Mouse (Mus musculus): Measurements from ENCODE around the gene Col24a1. TPM values are rescaled to one million over a fixed set of nuclear protein-coding genes. Genes with fewer than 3 reads are reported as not detected.
A peak's percentile ranks its signal among the peaks of the same experiment; 100 is the strongest.

The Col24a1 gene
- total RNA-seq, 1 experiment from 2014 or later: not detected

DNA sequence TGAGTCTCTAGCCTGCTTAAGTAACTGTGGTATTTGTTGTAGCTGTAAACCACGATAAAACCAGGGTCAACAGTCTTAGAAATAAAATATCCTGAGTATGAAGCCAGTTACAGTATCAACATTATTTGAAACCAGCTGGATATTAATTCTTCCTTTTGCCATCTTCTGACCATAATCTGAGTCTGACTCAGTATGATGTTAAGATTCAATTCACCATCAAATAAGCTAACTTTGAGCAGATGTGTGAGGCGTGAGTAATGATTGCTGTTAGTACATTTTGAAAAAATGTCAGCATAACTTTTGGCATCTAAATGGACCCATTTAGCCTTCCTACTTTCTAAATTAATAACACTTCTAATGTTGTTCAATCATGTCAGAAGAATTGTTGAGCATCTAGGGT lies 230.0 kb downstream of the Col24a1 start:
- ATAC-seq (replicated peaks; ENCODE audit: insufficient number of reproducible peaks, low FRiP score, low TSS enrichment, poor library complexity, severe bottlenecking): no peak

GRCm38 (mm10) chr3:145525266-145525665 lies 233.0 kb downstream of the Col24a1 start:
- ATAC-seq (replicated peaks; ENCODE audit: insufficient number of reproducible peaks, low FRiP score, low TSS enrichment, poor library complexity, severe bottlenecking): no peak

DNA sequence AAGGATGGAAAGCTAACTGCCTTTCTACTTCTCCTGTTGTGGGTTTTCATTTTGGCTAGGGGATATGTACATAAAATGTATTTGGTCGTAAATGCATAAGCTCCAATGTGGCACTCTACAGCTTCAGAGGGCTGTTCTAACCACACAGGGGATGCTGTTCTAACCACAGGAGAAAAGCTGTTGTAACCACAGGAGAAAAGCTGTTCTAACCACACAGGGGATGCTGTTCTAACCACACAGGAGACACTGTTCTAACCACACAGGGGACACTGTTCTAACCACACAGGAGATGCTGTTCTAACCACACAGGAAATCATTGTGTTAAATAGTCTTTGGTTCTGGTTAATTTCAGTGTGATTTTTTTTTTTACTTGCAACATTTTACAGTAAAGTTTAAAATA lies 245.6 kb downstream of the Col24a1 start:
- no peak for ATAC-seq (replicated peaks; ENCODE audit: insufficient number of reproducible peaks, low FRiP score, low TSS enrichment, poor library complexity, severe bottlenecking)

DNA sequence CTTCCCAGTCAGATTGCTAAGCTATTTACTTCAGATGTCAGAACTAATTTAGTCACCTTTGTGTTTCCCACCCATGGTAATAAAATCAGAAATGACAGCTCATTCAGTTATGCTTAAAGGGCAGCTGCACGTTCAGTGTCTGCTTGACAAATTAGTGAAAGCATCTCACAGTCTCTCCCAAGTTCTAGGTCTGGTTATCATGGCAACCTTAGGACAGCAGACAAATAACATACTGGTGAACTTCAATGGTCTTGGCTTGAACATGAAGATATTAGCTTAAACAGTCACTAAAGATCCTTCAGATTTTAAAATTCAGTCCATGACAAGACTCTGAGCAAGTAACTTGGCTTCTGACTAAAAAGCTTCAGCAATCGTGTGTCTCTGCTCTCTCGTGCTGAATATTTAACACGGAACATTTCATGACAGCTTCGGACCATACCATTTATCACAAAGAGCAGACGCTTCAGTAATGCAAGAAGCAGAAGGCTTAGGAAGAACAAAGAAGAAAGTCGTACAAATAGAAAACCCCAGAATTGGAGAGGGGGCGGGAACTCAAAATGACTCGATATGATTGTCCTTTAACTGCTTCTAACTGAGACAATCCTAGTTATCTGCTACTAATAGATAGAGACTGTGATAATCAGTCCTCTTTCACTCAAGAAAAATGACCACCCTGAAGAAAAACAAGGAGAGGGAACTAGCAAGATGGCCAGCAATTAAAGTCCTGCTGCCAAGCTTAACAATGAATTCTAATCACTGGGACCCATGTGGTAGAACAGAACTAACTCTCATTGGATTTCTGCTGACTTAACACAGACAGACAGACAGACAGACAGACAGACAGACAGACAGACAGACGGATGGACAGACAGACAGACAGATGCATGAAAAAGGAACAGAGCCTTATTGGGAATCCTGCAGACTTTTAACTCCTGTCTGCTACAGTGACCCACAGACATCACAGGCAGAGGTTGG lies 256.5 kb downstream of the Col24a1 start:
- no peak for ATAC-seq (replicated peaks; ENCODE audit: insufficient number of reproducible peaks, low FRiP score, low TSS enrichment, poor library complexity, severe bottlenecking)

- no peak for ATAC-seq (replicated peaks; ENCODE audit: insufficient number of reproducible peaks, low FRiP score, low TSS enrichment, poor library complexity, severe bottlenecking)
Observed at GRCm38 (mm10) chr3:145550216-145550615, 257.9 kb downstream of the Col24a1 start.

GRCm38 (mm10) chr3:145554388-145554787 lies 262.1 kb downstream of the Col24a1 start:
- ATAC-seq (replicated peaks; ENCODE audit: insufficient number of reproducible peaks, low FRiP score, low TSS enrichment, poor library complexity, severe bottlenecking): no peak

DNA sequence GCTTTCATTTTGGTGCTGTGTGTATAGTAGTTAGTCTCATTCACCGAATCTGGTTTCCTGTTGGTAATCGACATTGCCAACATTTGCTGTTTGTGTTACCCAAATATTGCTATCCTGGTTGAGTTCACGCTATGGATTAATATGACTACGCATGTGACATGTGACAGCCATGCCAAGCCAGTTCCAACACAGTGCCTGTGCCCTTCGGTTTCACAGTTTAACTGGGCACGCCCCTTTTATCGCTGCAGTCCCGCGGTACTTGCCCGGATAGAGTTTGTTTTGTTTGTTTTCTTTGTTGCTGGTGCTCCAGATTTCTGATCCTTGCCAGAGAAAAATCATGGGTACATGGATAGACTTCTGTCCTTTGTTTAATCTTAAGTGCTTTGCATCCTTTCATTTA lies 263.9 kb downstream of the Col24a1 start:
- no peak for ATAC-seq (replicated peaks; ENCODE audit: insufficient number of reproducible peaks, low FRiP score, low TSS enrichment, poor library complexity, severe bottlenecking)

DNA sequence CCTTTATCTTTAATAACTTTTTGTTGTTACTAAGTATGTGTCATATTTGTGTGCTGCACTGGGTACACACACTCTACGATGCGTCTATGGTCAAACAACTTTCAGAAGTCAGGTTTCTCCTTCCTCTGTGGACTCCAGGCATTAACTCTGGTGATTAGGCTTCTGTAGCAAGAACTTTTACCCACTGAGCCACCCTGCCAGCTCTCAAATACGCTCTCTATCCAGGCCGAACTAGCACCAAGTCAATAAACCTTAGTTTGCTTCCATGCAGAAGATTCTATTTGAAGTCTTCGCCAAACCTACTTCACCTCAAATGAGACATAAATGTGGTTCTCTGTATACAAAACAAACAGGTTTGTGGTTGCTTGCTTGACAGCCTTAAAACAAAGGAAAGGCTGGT lies 267.4 kb downstream of the Col24a1 start:
- no peak for ATAC-seq (replicated peaks; ENCODE audit: insufficient number of reproducible peaks, low FRiP score, low TSS enrichment, poor library complexity, severe bottlenecking)

DNA sequence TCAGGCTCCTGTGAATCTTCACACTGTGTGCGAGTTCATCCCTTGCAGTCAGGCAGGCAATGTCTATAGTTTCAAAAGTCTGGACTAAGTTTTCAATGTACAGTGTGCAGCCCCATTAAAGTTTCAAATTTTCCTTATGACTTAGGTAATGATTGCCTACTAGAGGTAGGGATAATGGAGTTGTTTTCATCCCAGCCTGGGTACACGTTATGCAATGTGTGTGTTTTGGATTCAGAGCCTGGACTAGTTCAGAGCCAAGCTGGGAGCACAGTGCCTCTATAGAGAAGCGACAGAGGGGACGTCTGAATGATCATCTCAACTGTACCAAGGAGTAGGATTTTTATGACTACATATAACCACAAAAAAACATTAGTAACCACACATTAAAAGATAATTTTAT lies 267.8 kb downstream of the Col24a1 start:
- ATAC-seq (replicated peaks; ENCODE audit: insufficient number of reproducible peaks, low FRiP score, low TSS enrichment, poor library complexity, severe bottlenecking): no peak

- ATAC-seq (replicated peaks; ENCODE audit: insufficient number of reproducible peaks, low FRiP score, low TSS enrichment, poor library complexity, severe bottlenecking): no peak
Observed at GRCm38 (mm10) chr3:145574468-145574867, 282.2 kb downstream of the Col24a1 start.

GRCm38 (mm10) chr3:145575340-145575739 lies 283.1 kb downstream of the Col24a1 start:
- ATAC-seq (replicated peaks; ENCODE audit: insufficient number of reproducible peaks, low FRiP score, low TSS enrichment, poor library complexity, severe bottlenecking): 0 out of 2 replicates have a peak, but pooled peaks have one; percentile 12

GRCm38 (mm10) chr3:145575743-145576481 lies 283.6 kb downstream of the Col24a1 start, which contains the start of gene Znhit6:
Gene Znhit6, plus strand, starts transcription at chr3:145576205.
- ATAC-seq (replicated peaks; ENCODE audit: insufficient number of reproducible peaks, low FRiP score, low TSS enrichment, poor library complexity, severe bottlenecking): peak; percentile 91

- ATAC-seq (replicated peaks; ENCODE audit: insufficient number of reproducible peaks, low FRiP score, low TSS enrichment, poor library complexity, severe bottlenecking): peak; percentile 44
Observed at GRCm38 (mm10) chr3:145576482-145576822, 284.2 kb downstream of the Col24a1 start.

GRCm38 (mm10) chr3:145576876-145577275 lies 284.6 kb downstream of the Col24a1 start:
- ATAC-seq (replicated peaks; ENCODE audit: insufficient number of reproducible peaks, low FRiP score, low TSS enrichment, poor library complexity, severe bottlenecking): no peak

DNA sequence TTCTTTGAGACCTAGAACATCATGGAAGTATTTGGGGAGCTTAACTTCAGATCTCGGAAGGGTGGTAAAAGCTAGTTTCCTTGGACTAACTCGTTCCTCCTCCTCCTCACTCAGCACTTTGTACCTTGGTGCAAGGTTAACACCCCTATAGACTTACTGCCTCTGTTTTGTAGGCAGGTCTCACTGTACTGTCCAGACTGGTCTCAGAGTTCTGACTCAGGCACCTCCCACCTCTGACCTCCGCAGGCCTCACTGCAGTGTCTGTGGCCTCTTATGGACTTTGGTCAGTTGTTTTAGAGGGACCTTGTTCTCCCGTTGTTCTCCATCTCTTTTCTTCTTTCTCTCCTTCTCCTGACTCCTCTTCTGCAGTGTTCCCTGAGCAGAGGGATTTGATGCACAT lies 290.8 kb downstream of the Col24a1 start:
- no peak for ATAC-seq (replicated peaks; ENCODE audit: insufficient number of reproducible peaks, low FRiP score, low TSS enrichment, poor library complexity, severe bottlenecking)

GRCm38 (mm10) chr3:145583522-145584200 lies 291.4 kb downstream of the Col24a1 start:
- no peak for ATAC-seq (replicated peaks; ENCODE audit: insufficient number of reproducible peaks, low FRiP score, low TSS enrichment, poor library complexity, severe bottlenecking)

- no peak for ATAC-seq (replicated peaks; ENCODE audit: insufficient number of reproducible peaks, low FRiP score, low TSS enrichment, poor library complexity, severe bottlenecking)
Observed at GRCm38 (mm10) chr3:145590562-145590961, 298.3 kb downstream of the Col24a1 start.

- no peak for ATAC-seq (replicated peaks; ENCODE audit: insufficient number of reproducible peaks, low FRiP score, low TSS enrichment, poor library complexity, severe bottlenecking)
Observed at GRCm38 (mm10) chr3:145591841-145592542, 299.7 kb downstream of the Col24a1 start.

- no peak for ATAC-seq (replicated peaks; ENCODE audit: insufficient number of reproducible peaks, low FRiP score, low TSS enrichment, poor library complexity, severe bottlenecking)
Observed at GRCm38 (mm10) chr3:145595354-145595753, 303.1 kb downstream of the Col24a1 start.

Measured in monocyte, adult 5-6 weeks (primary cell).